Mouse (Mus musculus) left cerebral cortex, adult 18-20 months (tissue): Measurements from ENCODE around the gene Tmem126b. TPM values are rescaled to one million over a fixed set of nuclear protein-coding genes. Genes with fewer than 3 reads are reported as not detected.

Experiments used
- DNase-seq, 2 experiments: peaks; one replicate each; pipeline ENCODE4 v3.0.0; 2021 to 2022; ENCODE audit warnings: low spot score in 2 of 2, mixed read lengths in 1 of 2
- total RNA-seq, 2 experiments: library from RNA; stranded (reverse); gene quantifications; 2 replicates each; pipeline ENCODE4 v1.2.3; 2021

Gene Tmem126b
- total RNA-seq, 2 experiments from 2014 or later: 28.9 to 29.4 TPM

DNA sequence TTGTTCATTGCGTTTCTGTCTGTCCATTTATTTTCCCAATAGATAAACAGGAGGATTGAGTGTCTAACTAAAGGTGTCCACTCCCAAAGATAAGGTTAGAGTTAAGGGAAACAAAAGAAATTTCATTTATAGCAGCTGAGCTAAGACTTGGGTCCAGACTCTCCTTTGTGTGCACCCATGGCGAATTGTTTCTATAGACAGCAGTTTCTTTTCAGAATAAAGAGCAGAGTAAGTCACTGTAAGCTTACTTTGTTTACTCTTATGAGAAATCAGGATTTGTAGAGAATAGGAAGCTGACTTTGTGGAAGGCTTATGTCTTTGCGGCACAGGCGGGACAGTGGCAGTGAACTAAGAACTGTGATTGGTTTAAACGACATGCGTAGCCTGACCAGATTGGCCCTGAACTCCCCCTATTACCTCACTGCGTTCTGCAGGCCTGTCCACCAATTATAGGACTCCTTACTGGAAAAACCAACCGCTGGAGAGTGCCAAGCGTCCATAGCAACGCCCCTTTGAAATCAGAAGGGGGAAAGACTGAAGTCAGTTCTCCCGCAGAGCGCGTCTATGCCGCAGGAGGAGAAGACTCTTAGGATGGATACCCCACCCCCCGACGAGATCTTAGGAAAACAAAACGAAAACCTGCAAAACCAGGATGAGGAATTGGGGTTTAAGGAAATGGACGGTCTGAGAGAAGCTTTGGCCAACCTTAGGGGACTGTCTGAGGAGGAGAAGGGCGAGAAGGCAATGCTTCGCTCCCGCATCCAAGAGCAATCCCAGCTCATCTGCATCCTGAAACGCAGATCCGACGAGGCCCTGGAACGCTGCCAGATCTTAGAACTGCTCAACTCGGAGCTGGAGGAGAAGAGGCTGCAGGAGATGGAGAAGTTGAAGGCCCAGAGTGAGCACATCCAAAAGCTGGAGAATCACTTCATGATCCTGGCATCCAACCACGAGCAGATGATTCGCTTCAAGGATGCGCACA, 49.5 kb downstream of the Tmem126b start, which contains the start of gene Ccdc89:
TSS of gene Ccdc89 (plus strand) at position 558 of the 982 bp plus-strand sequence.
- DNase-seq: peak; percentile 71 to 74

Other genes with a start within 250 kb of the Tmem126b start
- not detected for gene Ccdc83, start 210.2 kb downstream of the Tmem126b start, total RNA-seq
- gene Sytl2, start 173.7 kb downstream of the Tmem126b start, total RNA-seq: 10 to 100 TPM; 75.7 to 76.7 TPM
- 1 to 10 TPM in 1 of 2 experiments, under 1 TPM in 1; 0.91 to 1.1 TPM for gene Ccdc89, start 49.4 kb downstream of the Tmem126b start, total RNA-seq
- 10 to 100 TPM; 81.7 to 93.1 TPM for gene Crebzf, start 33.3 kb downstream of the Tmem126b start, total RNA-seq
- gene Tmem126a, start 18.8 kb downstream of the Tmem126b start, total RNA-seq: 10 to 100 TPM; 38.2 to 41.6 TPM
- gene Dlg2, start 671 bp upstream of the Tmem126b start, total RNA-seq: 100 to 1,000 TPM; 256 to 276 TPM